Mouse (Mus musculus) hindbrain, embryonic 15.5 days (tissue): Measurements from ENCODE around the gene Dhx34. TPM values are rescaled to one million over a fixed set of nuclear protein-coding genes. Genes with fewer than 3 reads are reported as not detected.

Source experiments
- ATAC-seq: fragments of 200-750 bp; cut with Nextera tagmentation; 2 replicates; pipeline ENCODE4 v1.8.0; 2017; ENCODE audit warnings: low read depth, moderate number of reproducible peaks, moderate TSS enrichment; ENCODE audit not compliant: low FRiP score
- H3K27ac ChIP-seq: fragments of 300-500 bp; sonication (generic); replicated peaks from 2 replicates; pipeline ENCODE4 v1.5.1; 2015; ENCODE audit warnings: mild to moderate bottlenecking, inconsistent platforms
- H3K27me3 ChIP-seq: fragments of 300-500 bp; sonication (generic); 2 replicates; pipeline ENCODE4 v1.6.1; 2015; ENCODE audit warnings: control low read depth, inconsistent platforms
- H3K36me3 ChIP-seq: fragments of 300-500 bp; sonication (generic); 2 replicates; pipeline ENCODE4 v1.6.1; 2015; ENCODE audit warnings: control low read depth, inconsistent platforms
- H3K4me1 ChIP-seq: fragments of 300-500 bp; sonication (generic); replicated peaks from 2 replicates; pipeline ENCODE4 v1.6.1; 2015; ENCODE audit warnings: control low read depth, inconsistent platforms
- H3K4me2 ChIP-seq: fragments of 300-500 bp; sonication (generic); 2 replicates; pipeline ENCODE4 v1.6.1; 2015; ENCODE audit warnings: moderate library complexity, mild to moderate bottlenecking, inconsistent platforms
- H3K4me3 ChIP-seq: fragments of 300-500 bp; sonication (generic); 2 replicates; pipeline ENCODE4 v1.5.1; 2015; ENCODE audit warnings: mild to moderate bottlenecking, inconsistent platforms
- H3K9ac ChIP-seq: fragments of 300-500 bp; sonication (generic); 2 replicates; pipeline ENCODE4 v1.6.1; 2015; ENCODE audit warnings: inconsistent platforms
- H3K9me3 ChIP-seq: fragments of 300-500 bp; sonication (generic); 2 replicates; pipeline ENCODE4 v1.6.1; 2016; ENCODE audit warnings: control low read depth, inconsistent platforms
- WGBS: fragments of 180-500 bp; shearing (Covaris S2); methylation state at CpG from one replicate; pipeline ENCODE4 v1.1.7; 2015; 5-methylcytosine and 5-hydroxymethylcytosine counted together
- polyA plus RNA-seq: library from polyadenylated mRNA; unstranded; fragments of >200 nt; fragmentation: Nextera tagmentation; extraction: Ambion mirVana; gene quantifications from 2 replicates; pipeline ENCODE4 v1.2.1, GENCODE M21; 2015

The Dhx34 gene
- polyA plus RNA-seq, 1 experiment from 2014 or later, result 11.1 TPM

GRCm38 (mm10) chr7:16207496-16207895 lies 14.3 kb downstream of the Dhx34 start:
- no peak for ATAC-seq
- Histone ChIP-seq H3K4me2 (no peak overlapping the region), H3K27me3 (no peaks in the 10 kb centered on the region), H3K27ac (no peak overlapping the region), H3K4me1 (no peaks in the 10 kb centered on the region), H3K9me3 (no peaks in the 10 kb centered on the region), H3K4me3 (no peak overlapping the region), H3K36me3 (peaks cover 47% of the 10 kb centered on the region; the same call in 1 of the 2 replicates), H3K9ac (no peak overlapping the region)
- WGBS, result 92% methylated on average over 10 of the region's 10 CpGs

DNA sequence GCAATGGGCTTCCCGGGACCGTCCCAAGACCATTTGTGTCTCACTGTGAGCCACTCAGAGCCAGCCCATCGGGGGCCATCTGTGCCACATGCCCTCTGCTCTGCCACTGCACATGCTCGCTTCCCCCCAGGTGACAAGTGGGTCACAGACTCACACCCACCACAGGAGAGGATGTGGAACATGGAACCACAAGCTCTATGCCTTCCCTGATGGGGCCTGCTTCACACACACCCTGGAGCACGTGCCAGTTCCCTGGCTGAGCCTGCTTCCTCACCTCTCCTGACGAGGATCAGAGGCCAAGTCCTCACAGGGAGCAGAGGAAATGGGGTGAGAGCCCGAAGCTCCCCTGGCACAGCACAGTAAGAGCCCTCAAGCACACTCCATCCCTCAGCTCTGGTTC lies 14.8 kb downstream of the Dhx34 start:
- no peak overlapping the region for H3K4me3 ChIP-seq
- H3K27ac ChIP-seq, result no peak overlapping the region
- H3K4me1 ChIP-seq, result no peaks in the 10 kb centered on the region
- no peak overlapping the region for H3K4me2 ChIP-seq
- no peaks in the 10 kb centered on the region for H3K27me3 ChIP-seq
- no peak overlapping the region for H3K9ac ChIP-seq
- H3K36me3 ChIP-seq, result peaks cover 50% of the 10 kb centered on the region
- ATAC-seq, result no peak
- 87% methylated on average over 7 of the region's 7 CpGs for WGBS
- no peaks in the 10 kb centered on the region for H3K9me3 ChIP-seq

DNA sequence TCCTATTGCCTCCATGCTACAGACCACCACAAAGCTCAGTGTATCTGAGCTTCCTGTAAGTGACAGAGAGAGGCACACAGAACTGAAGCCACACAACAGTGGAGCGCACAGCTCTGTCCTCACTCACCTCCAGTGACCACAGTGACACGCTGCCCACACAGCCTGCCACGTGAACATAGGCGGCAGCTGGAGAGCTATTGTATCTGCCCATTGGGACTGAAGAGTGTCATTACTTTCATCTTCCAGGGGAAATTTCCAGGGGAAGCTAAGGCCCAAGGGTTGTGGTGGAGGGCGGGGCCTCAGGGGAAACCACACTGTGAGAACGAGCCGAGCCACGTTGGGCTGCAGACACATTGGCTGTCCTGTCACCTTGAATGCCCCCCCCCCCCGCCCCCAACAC lies 17.0 kb downstream of the Dhx34 start:
- Histone ChIP-seq H3K4me3 (no peak overlapping the region), H3K4me1 (no peaks in the 10 kb centered on the region), H3K9ac (no peak overlapping the region), H3K9me3 (no peaks in the 10 kb centered on the region), H3K4me2 (no peak overlapping the region), H3K27ac (no peak overlapping the region), H3K27me3 (no peaks in the 10 kb centered on the region), H3K36me3 (peaks cover 44% of the 10 kb centered on the region)
- no peak for ATAC-seq
- 81% methylated on average over 9 of the region's 9 CpGs for WGBS

DNA sequence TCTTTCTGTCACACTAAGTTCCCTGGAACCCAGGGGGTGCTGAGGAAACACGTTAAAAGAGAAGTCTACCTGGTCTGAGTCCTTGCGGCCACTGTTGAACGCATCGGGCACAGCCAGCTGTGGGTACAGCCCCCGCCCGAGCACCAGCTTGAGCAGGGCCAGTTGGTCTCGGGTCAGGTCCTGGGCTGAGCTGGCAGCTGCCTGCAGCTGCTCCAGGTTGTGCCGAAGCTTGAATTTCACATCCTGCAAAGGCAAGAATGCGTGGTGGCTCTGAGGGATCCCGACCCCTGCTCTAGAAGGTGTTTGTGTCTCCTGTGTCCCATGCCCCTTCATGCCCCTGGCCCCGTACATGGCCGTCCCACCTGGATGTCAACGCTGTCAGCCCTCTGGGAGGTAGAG lies 18.3 kb downstream of the Dhx34 start:
- 94% methylated on average over 13 of the region's 13 CpGs for WGBS
- no peak for ATAC-seq

DNA sequence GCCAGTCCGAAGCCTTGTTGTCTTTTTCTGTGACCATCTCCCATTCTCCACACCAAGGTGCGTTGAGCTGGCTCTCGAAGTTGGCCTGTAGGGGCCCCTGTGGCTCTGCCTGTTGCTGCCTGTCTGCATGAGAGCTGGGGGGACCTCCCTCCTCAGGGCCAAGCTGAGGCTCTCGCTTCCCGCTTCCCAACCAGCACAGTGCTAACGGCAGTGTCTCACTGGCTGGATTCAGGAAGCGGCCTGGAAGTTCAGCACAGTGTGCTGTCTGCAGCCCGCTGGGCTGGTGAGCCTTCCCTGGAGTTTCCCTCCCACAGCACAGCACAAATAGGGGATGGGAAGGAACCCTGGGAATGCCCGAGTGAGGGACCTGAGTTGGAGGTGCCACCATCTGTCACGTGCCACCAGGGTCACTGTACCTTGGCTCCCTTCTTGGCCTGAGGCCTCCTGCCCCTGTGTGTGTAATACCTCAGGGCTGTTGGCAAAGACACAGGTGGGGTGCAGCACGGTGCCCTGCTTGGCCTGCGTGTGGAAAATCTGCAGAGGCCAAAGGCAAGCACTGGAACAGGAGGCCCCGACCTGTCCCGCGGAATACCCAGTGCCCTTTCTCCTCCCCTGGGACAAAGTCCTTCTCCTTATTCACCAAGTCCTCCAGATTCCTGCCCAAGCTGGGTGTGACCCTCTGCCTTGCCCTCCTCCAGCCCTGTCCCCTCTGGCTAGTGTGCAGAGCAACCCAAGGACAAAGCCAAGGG lies 18.9 kb downstream of the Dhx34 start:
- no peak for ATAC-seq
- Histone ChIP-seq H3K9ac (no peak overlapping the region), H3K4me2 (no peak overlapping the region), H3K27ac (no peak overlapping the region), H3K27me3 (no peaks in the 10 kb centered on the region), H3K4me3 (no peak overlapping the region), H3K9me3 (no peaks in the 10 kb centered on the region), H3K4me1 (no peaks in the 10 kb centered on the region), H3K36me3 (peaks cover 55% of the 10 kb centered on the region)
- 86% methylated on average over 15 of the region's 15 CpGs for WGBS

More for the DNA sequence above, 18.3 kb downstream of the Dhx34 start:
- no peak overlapping the region for H3K4me2 ChIP-seq
- H3K27ac ChIP-seq, result no peak overlapping the region
- H3K4me3 ChIP-seq, result no peak overlapping the region
- peaks cover 49% of the 10 kb centered on the region for H3K36me3 ChIP-seq
- no peaks in the 10 kb centered on the region for H3K4me1 ChIP-seq
- no peaks in the 10 kb centered on the region for H3K9me3 ChIP-seq
- H3K27me3 ChIP-seq, result no peaks in the 10 kb centered on the region
- H3K9ac ChIP-seq, result no peak overlapping the region

- H3K27ac ChIP-seq, result no peak overlapping the region
- H3K4me1 ChIP-seq, result no peaks in the 10 kb centered on the region
- peaks cover 61% of the 10 kb centered on the region for H3K36me3 ChIP-seq
- H3K9ac ChIP-seq, result no peak overlapping the region
- H3K9me3 ChIP-seq, result no peaks in the 10 kb centered on the region
- H3K27me3 ChIP-seq, result no peaks in the 10 kb centered on the region
- no peak overlapping the region for H3K4me2 ChIP-seq
- WGBS, result 84% methylated on average over 6 of the region's 6 CpGs
- no peak overlapping the region for H3K4me3 ChIP-seq
- no peak for ATAC-seq
Observed at GRCm38 (mm10) chr7:16201136-16201535, 20.7 kb downstream of the Dhx34 start.

DNA sequence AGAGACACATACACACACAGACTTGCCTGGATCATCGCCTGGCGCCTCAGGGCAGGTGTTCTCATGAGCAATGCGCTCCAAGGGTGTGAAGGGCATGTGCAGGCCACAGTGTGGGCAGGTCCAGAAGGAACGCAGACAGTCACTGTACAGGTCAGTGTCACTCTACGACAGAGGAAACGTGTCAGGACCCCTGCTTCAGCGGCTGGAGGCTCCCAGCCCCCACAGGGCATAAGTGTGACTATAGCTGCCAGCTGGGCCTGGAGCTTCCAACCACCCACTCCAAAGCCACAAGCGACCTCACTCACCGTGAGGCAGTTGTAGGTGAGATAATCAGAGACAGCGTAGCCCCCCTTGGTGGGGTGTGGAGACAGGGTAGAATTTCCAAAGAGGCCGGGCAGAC lies 23.3 kb downstream of the Dhx34 start:
- WGBS, result 94% methylated on average over 11 of the region's 11 CpGs
- ATAC-seq, result no peak
- no peaks in the 10 kb centered on the region for H3K9me3 ChIP-seq
- no peaks in the 10 kb centered on the region for H3K4me1 ChIP-seq
- no peak overlapping the region for H3K4me2 ChIP-seq
- no peak overlapping the region for H3K27ac ChIP-seq
- no peaks in the 10 kb centered on the region for H3K27me3 ChIP-seq
- no peak overlapping the region for H3K9ac ChIP-seq
- peaks cover 56% of the 10 kb centered on the region for H3K36me3 ChIP-seq
- H3K4me3 ChIP-seq, result no peak overlapping the region

DNA sequence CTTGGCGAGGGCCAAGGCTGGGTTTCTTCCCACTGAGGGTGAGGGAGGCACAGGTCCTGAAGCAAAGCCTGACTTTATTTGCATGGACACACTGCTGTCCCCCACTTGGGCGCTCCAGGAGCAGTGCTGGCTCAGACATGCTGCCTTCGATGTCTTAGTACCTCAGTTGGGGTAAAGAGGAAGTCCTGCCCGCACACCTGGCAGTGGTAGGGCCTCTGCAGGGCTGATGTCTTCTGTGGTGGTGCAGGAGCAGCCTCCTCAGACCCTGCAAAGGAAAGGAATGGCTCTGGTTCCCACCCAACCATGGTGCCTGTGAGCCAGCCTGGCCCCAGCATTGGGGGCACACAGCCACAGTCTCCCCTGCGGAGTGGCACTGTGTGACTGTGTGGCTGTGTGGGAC lies 24.7 kb downstream of the Dhx34 start:
- Histone ChIP-seq H3K27me3 (no peaks in the 10 kb centered on the region), H3K36me3 (peaks cover 43% of the 10 kb centered on the region), H3K9me3 (no peaks in the 10 kb centered on the region), H3K4me1 (peaks cover 2% of the 10 kb centered on the region; the same call in 1 of the 2 replicates), H3K9ac (no peak overlapping the region), H3K4me2 (no peak overlapping the region), H3K4me3 (no peak overlapping the region), H3K27ac (no peak overlapping the region)
- 84% methylated on average over 5 of the region's 5 CpGs for WGBS
- no peak for ATAC-seq

DNA sequence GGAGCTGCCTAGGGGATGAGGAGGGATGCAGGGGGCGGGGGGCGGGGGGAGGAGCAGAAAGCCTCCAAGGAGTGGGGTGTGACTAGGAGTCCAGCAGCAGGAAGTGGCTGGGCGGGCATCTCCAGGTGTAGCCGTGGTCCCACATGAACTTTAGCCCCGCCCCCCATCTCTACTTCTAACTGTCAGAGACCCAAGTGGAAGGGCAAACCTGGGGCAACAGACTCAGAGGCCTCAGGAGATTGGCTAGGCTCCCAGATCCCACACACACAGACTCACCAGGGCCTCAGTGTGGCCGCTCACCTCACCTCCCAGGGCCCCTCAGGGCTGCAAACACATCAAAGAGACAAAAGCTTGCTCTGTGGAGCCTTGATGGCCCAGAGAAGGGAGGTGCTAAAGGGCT lies 25.2 kb downstream of the Dhx34 start:
- H3K27me3 ChIP-seq, result no peaks in the 10 kb centered on the region
- peaks cover 37% of the 10 kb centered on the region for H3K36me3 ChIP-seq
- no peak overlapping the region for H3K4me2 ChIP-seq
- H3K9me3 ChIP-seq, result no peaks in the 10 kb centered on the region
- H3K9ac ChIP-seq, result no peak overlapping the region
- 77% methylated on average over 6 of the region's 6 CpGs for WGBS
- peaks cover 3% of the 10 kb centered on the region; the same call in 1 of the 2 replicates for H3K4me1 ChIP-seq
- no peak for ATAC-seq
- no peak overlapping the region for H3K4me3 ChIP-seq
- no peak overlapping the region for H3K27ac ChIP-seq

- 57% methylated on average over 3 of the region's 3 CpGs for WGBS
- Histone ChIP-seq H3K36me3 (peaks cover 19% of the 10 kb centered on the region; the same call in 1 of the 2 replicates), H3K4me1 (peaks cover 3% of the 10 kb centered on the region; the same call in 1 of the 2 replicates), H3K4me2 (no peak overlapping the region), H3K4me3 (no peak overlapping the region), H3K27ac (no peak overlapping the region), H3K9me3 (no peaks in the 10 kb centered on the region), H3K9ac (no peak overlapping the region), H3K27me3 (no peaks in the 10 kb centered on the region)
- ATAC-seq, result no peak
Observed at GRCm38 (mm10) chr7:16193702-16194101, 28.1 kb downstream of the Dhx34 start.

GRCm38 (mm10) chr7:16192315-16192714 lies 29.5 kb downstream of the Dhx34 start:
- H3K9ac ChIP-seq, result no peak overlapping the region
- no peaks in the 10 kb centered on the region for H3K9me3 ChIP-seq
- no peak overlapping the region for H3K4me2 ChIP-seq
- H3K36me3 ChIP-seq, result 0 out of 2 replicates have a peak, but pooled peaks cover 6% of the 10 kb centered on the region
- H3K4me3 ChIP-seq, result no peak overlapping the region
- no peaks in the 10 kb centered on the region for H3K27me3 ChIP-seq
- peaks cover 3% of the 10 kb centered on the region; the same call in 1 of the 2 replicates for H3K4me1 ChIP-seq
- peak; percentile 45; the same call in 1 of the 2 replicates for ATAC-seq
- WGBS, result 18% methylated on average over 5 of the region's 5 CpGs
- H3K27ac ChIP-seq, result no peak overlapping the region

- 84% methylated on average over 8 of the region's 8 CpGs for WGBS
- no peak for ATAC-seq
- no peak overlapping the region for H3K9ac ChIP-seq
- H3K9me3 ChIP-seq, result no peaks in the 10 kb centered on the region
- no peaks in the 10 kb centered on the region for H3K27me3 ChIP-seq
- peaks cover 3% of the 10 kb centered on the region; the same call in 1 of the 2 replicates for H3K4me1 ChIP-seq
- no peak overlapping the region for H3K27ac ChIP-seq
- H3K36me3 ChIP-seq, result peaks cover 32% of the 10 kb centered on the region
- H3K4me3 ChIP-seq, result no peak overlapping the region
- H3K4me2 ChIP-seq, result no peak overlapping the region
Observed at GRCm38 (mm10) chr7:16187494-16187893, 34.3 kb downstream of the Dhx34 start.

DNA sequence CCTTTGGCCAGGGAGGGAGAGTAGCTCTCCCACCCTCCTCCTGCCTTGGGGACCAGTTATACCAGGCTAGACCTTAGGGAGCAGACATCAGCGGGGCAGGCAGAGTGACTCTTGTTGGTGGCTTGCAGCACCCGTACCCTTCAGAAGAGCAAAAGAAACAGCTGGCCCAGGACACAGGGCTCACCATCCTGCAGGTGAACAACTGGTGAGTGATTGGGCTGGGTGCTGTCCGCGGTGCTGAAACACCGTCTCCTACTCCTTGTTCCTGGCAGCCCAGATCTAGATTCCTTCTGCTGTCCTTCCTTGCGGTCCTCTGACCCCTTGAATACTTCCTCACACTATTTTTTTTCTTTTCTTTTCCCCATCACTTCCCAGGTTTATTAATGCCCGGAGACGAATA lies 38.2 kb downstream of the Dhx34 start:
- H3K27me3 ChIP-seq, result no peaks in the 10 kb centered on the region
- no peak overlapping the region for H3K4me2 ChIP-seq
- H3K27ac ChIP-seq, result no peak overlapping the region
- H3K9ac ChIP-seq, result no peak overlapping the region
- no peaks in the 10 kb centered on the region for H3K9me3 ChIP-seq
- H3K36me3 ChIP-seq, result peaks cover 54% of the 10 kb centered on the region
- H3K4me1 ChIP-seq, result no peaks in the 10 kb centered on the region
- ATAC-seq, result no peak
- no peak overlapping the region for H3K4me3 ChIP-seq
- 35% methylated on average over 8 of the region's 8 CpGs for WGBS
